Mouse (Mus musculus) urinary bladder, postnatal 14 days (tissue): ENCODE measurements around the gene Slf2.

ENCODE experiments used
- DNase-seq: peaks from one replicate; pipeline ENCODE4 v3.0.0; 2021; ENCODE audit warnings: low spot score

The Slf2 gene

DNA sequence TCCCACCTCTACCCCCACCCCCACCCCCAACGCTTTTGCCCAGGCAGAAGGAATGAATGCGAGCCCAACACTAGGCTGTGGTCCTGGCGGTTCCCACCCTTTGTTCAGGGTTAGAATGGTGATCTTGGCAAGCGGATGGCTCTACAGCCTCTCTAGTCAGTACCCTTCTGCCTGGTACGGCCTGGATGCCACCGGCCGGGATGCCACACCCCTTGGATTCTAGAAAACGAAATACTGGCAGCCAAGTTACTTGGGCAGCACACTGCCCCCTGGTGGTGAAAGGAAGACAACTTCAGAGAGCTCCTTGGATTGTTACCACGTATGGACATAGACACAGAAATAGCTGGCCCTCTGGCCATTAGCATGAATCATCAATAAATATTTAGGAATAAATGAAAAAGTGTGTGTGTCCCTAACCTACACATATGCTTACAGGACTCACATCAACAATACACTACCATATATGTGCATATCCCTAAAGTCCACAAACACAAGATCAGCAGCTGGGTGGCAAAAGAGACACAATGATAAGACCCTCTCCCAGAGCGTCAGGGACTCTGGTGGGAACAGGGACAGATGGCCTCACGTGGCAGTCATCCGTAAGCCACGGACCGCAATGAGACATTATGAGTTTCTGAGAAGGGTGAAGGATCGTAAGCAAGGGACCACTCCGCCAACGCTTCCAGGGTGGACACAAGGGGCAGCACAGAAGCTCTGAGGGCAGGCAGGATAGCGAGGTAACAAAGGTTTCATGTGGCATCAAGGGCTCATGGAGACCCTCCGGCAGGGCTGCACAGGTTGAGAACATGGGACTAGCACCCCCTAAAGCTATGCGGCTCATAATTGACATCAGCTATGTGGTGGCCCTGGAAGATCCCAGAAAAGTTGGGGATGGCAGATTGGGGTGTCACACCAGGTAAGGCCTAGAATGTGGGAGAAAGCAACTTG is 100.1 kb downstream of the Slf2 start:
- DNase-seq = peak; percentile 83

DNA sequence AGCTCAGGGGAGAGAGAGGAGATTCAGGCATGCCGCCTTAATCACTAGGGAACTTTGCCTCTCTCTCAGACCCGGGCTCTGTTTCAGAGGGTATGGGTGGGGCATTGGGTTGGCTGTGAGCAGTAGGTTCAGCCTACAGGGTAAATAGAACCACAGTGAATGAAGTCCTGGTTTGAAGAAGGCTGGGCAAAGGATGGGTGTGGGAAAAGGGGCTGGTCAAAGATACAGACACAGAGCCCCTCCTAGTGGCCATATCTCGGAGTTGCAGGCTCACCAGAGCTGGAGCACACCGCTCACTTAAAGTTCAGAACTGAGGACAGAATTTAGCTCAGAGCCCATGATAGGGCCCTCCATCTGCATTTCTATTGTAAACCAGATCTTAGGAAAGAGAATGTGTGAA is 100.8 kb downstream of the Slf2 start:
- DNase-seq = peak; percentile 84
